Mouse (Mus musculus) lung, postnatal 0 days (tissue): ENCODE results near the gene Rabl6. TPM values are rescaled to one million over a fixed set of nuclear protein-coding genes. Genes with fewer than 3 reads are reported as not detected.

Experiments
- ATAC-seq: fragments of 200-750 bp; cut with Nextera tagmentation; 2 replicates; pipeline ENCODE4 v1.8.0; 2017; ENCODE audit warnings: moderate library complexity
- DNase-seq: peaks from one replicate; pipeline ENCODE4 v3.0.0-alpha.2; 2016; ENCODE audit warnings: low spot score
- H3K27ac ChIP-seq: fragments of 300-500 bp; sonication (generic); 2 replicates; pipeline ENCODE4 v1.5.1; 2014; ENCODE audit warnings: antibody characterized with exemption, mild to moderate bottlenecking, low read length, mixed read lengths
- H3K27me3 ChIP-seq: fragments of 300-500 bp; sonication (generic); replicated peaks from 2 replicates; pipeline ENCODE4 v1.6.1; 2014; ENCODE audit warnings: low read length, mixed read lengths; ENCODE audit not compliant: insufficient read depth
- H3K36me3 ChIP-seq: fragments of 300-500 bp; sonication (generic); 2 replicates; pipeline ENCODE4 v1.6.1; 2014; ENCODE audit warnings: low read length, mixed read lengths; ENCODE audit not compliant: insufficient read depth
- H3K4me1 ChIP-seq: fragments of 300-500 bp; sonication (generic); 2 replicates; pipeline ENCODE4 v1.6.1; 2014; ENCODE audit warnings: antibody characterized with exemption, low read depth, low read length, mixed read lengths; ENCODE audit not compliant: insufficient read depth
- H3K4me2 ChIP-seq: fragments of 300-500 bp; sonication (generic); replicated peaks from 2 replicates; pipeline ENCODE4 v1.6.1; 2014; ENCODE audit warnings: low read depth, mild to moderate bottlenecking, low read length, moderate library complexity, mixed read lengths
- H3K4me3 ChIP-seq: fragments of 300-500 bp; sonication (generic); 2 replicates; pipeline ENCODE4 v1.5.1; 2014; ENCODE audit warnings: low read depth, low read length
- H3K9ac ChIP-seq: fragments of 300-500 bp; sonication (generic); replicated peaks from 2 replicates; pipeline ENCODE4 v1.6.1; 2014; ENCODE audit warnings: low read depth, mild to moderate bottlenecking
- H3K9me3 ChIP-seq: fragments of 300-500 bp; sonication (generic); 2 replicates; pipeline ENCODE4 v1.6.1; 2016; ENCODE audit warnings: low read length, mixed read lengths
- CTCF ChIP-seq: IDR thresholded peaks from 2 replicates; pipeline ENCODE4 v1.5.1; 2016; ENCODE audit warnings: antibody characterized with exemption, mild to moderate bottlenecking
- EP300 ChIP-seq: IDR thresholded peaks from 2 replicates; pipeline ENCODE4 v1.6.1; 2016; ENCODE audit warnings: antibody characterized with exemption, mild to moderate bottlenecking, control low read depth
- WGBS: fragments of 180-500 bp; shearing (Covaris S2); extraction: QIAGEN DNeasy Blood & Tissue Kit; methylation state at CpG from one replicate; pipeline ENCODE4 v1.1.7; 2014; 5-methylcytosine and 5-hydroxymethylcytosine counted together
- polyA plus RNA-seq: library from polyadenylated mRNA; unstranded; fragments of >200 nt; fragmentation: Nextera tagmentation; extraction: Ambion mirVana; gene quantifications from 2 replicates; pipeline ENCODE4 v1.2.1, GENCODE M21; 2015

Rabl6 gene
- polyA plus RNA-seq, 1 experiment from 2014 or later, result 34.7 TPM

- peaks cover 23% of the 10 kb centered on the region for H3K4me1 ChIP-seq
- H3K9me3 ChIP-seq, result no peaks in the 10 kb centered on the region
- peak within 1 kb of the TSS; percentile 46 for H3K9ac ChIP-seq
- peak; percentile 98 for ATAC-seq
- peak within 1 kb of the TSS; percentile 46 for H3K4me3 ChIP-seq
- peak within 1 kb of the TSS; percentile 81 for H3K4me2 ChIP-seq
- TF ChIP-seq CTCF, result no peak
- no peak for TF ChIP-seq EP300
- peak within 1 kb of the TSS; percentile 87 for H3K27ac ChIP-seq
- peak; percentile 99 for DNase-seq
- H3K36me3 ChIP-seq, result no peaks in the 10 kb centered on the region
- peaks cover 39% of the 10 kb centered on the region for H3K27me3 ChIP-seq
- WGBS, result 1% methylated on average over 41 of the region's 45 CpGs
These were observed 33.5 kb downstream of the Rabl6 start, which contains the start of the genes Mamdc4 and Phpt1 for GRCm38 (mm10) chr2:25574579-25575431. TSS of gene Mamdc4 (minus strand) at chr2:25574845. TSS of gene Phpt1 (minus strand) at chr2:25575224.

GRCm38 (mm10) chr2:25574136-25574535 is 34.2 kb downstream of the Rabl6 start:
- Histone ChIP-seq H3K4me2 (peak overlapping the region; percentile 81), H3K9me3 (no peaks in the 10 kb centered on the region), H3K27ac (peak overlapping the region; percentile 87; the same call in 1 of the 2 replicates), H3K36me3 (no peaks in the 10 kb centered on the region), H3K9ac (peak overlapping the region; percentile 46), H3K27me3 (peaks cover 32% of the 10 kb centered on the region), H3K4me3 (peak overlapping the region; percentile 46), H3K4me1 (peaks cover 17% of the 10 kb centered on the region)
- no peak for TF ChIP-seq CTCF
- no peak for TF ChIP-seq EP300
- DNase-seq (no peak), ATAC-seq (no peak)
- 17% methylated on average over 11 of the region's 11 CpGs for WGBS

GRCm38 (mm10) chr2:25573068-25573467 is 35.3 kb downstream of the Rabl6 start:
- no peak for TF ChIP-seq EP300
- no peak for TF ChIP-seq CTCF
- Histone ChIP-seq H3K4me1 (peaks cover 12% of the 10 kb centered on the region), H3K9me3 (no peaks in the 10 kb centered on the region), H3K27ac (no peak overlapping the region), H3K36me3 (no peaks in the 10 kb centered on the region), H3K4me2 (no peak overlapping the region), H3K4me3 (no peak overlapping the region), H3K9ac (no peak overlapping the region), H3K27me3 (peaks cover 22% of the 10 kb centered on the region)
- WGBS, result 94% methylated on average over 2 of the region's 2 CpGs
- no peak for ATAC-seq
- no peak for DNase-seq

- no peak for TF ChIP-seq EP300
- no peak overlapping the region for H3K4me3 ChIP-seq
- no peak overlapping the region for H3K4me2 ChIP-seq
- H3K9me3 ChIP-seq, result no peaks in the 10 kb centered on the region
- peaks cover 3% of the 10 kb centered on the region; the same call in 1 of the 2 replicates for H3K27me3 ChIP-seq
- DNase-seq (no peak), ATAC-seq (no peak)
- H3K9ac ChIP-seq, result no peak overlapping the region
- peaks cover 3% of the 10 kb centered on the region; the same call in 1 of the 2 replicates for H3K4me1 ChIP-seq
- no peaks in the 10 kb centered on the region for H3K36me3 ChIP-seq
- no peak overlapping the region for H3K27ac ChIP-seq
- WGBS, result 85% methylated on average over 4 of the region's 4 CpGs
These were observed 37.1 kb downstream of the Rabl6 start for GRCm38 (mm10) chr2:25571221-25571620.

GRCm38 (mm10) chr2:25569323-25569722 is 39.0 kb downstream of the Rabl6 start:
- DNase-seq, result no peak
- no peak overlapping the region for H3K4me3 ChIP-seq
- no peak overlapping the region for H3K9ac ChIP-seq
- no peak overlapping the region for H3K4me2 ChIP-seq
- no peaks in the 10 kb centered on the region for H3K9me3 ChIP-seq
- no peaks in the 10 kb centered on the region for H3K27me3 ChIP-seq
- H3K36me3 ChIP-seq, result no peaks in the 10 kb centered on the region
- H3K27ac ChIP-seq, result no peak overlapping the region
- H3K4me1 ChIP-seq, result no peaks in the 10 kb centered on the region
- TF ChIP-seq EP300 (no peak), CTCF (no peak)
- ATAC-seq, result no peak
- 87% methylated on average over 3 of the region's 3 CpGs for WGBS

GRCm38 (mm10) chr2:25568473-25569019 is 39.8 kb downstream of the Rabl6 start:
- ATAC-seq (no peak), DNase-seq (no peak)
- Histone ChIP-seq H3K36me3 (peaks cover 6% of the 10 kb centered on the region; the same call in 1 of the 2 replicates), H3K9me3 (no peaks in the 10 kb centered on the region), H3K4me2 (no peak overlapping the region), H3K4me1 (no peaks in the 10 kb centered on the region), H3K27ac (no peak overlapping the region), H3K27me3 (no peaks in the 10 kb centered on the region), H3K4me3 (no peak overlapping the region), H3K9ac (no peak overlapping the region)
- WGBS, result 76% methylated on average over 6 of the region's 6 CpGs
- TF ChIP-seq EP300, result no peak
- no peak for TF ChIP-seq CTCF
